Mouse (Mus musculus): Measurements from ENCODE around the gene Nipsnap2. TPM values are rescaled to one million over a fixed set of nuclear protein-coding genes. Genes with fewer than 3 reads are reported as not detected.
"Not testable (repeated sequence)": the region's sequence is repeated elsewhere in the genome, so short reads cannot be mapped to it uniquely, and the experiment has no call there.

Gene Nipsnap2
- 84.1 and 88.4 TPM in 2 replicates for polyA plus RNA-seq (2012; rRNA removed)

DNA sequence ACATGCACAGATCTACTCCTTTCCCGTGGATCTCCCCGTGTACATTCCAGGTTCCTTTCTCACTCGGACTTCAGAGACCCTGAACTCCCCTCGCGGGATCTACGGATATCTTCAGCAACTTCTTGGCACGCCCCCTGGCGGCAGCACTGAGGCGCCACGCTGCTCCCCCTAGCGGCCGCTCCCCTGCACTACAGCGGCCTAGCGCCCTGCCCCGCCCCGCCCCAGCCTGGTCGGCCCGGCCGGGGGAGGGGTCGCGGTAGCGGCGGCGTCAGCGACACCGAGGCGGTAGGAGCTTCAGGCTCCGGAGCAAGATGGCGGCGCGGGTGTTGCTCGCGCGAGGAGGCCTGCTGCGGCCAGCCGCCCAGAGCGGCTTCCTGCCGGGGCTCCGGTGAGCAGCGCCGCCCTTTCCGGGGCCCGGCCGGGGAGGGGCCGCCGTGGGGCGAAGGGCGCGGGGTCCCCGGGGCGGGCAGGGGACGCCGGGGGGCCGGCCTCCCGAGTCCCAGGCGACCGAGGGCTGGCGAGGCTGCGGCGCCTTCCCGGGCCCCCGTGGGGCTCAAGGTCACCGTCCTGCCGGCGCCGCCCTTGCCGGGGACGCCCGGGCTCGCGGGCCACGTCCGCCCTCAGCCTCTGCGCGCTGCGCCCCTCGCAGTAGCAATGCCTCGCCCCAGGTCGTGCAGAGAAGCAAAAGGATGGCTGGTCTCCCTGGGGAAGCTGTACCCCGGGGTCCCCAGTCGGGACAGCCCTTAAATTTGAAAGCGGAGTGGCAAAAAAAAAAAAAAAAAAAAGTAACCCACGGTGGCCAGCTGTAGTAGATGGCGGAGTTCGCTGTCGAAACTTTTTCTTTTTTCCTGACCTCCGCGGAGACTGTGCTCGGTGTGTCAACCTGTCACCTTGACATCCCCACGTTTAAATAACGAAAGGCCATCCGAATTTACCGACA, at the start of gene Nipsnap2:
Nipsnap2 (plus strand) TSS at position 230 of the 940 bp plus-strand sequence.
- Histone ChIP-seq H3K27ac (ENCODE audit: insufficient read depth, low read length) (peak within 1 kb of the TSS; percentile 90), H3K4me1 (ENCODE audit: control insufficient read depth, insufficient read depth, low read length) (peaks cover 2% of the 10 kb centered on the region; the same call in 1 of the 2 replicates), H3K4me3 (ENCODE audit: insufficient read depth, low read length) (peak within 1 kb of the TSS; percentile 96)
- TF ChIP-seq CTCF (IDR thresholded peaks at IDR 0.05; ENCODE audit: extremely low read depth, insufficient read depth, low read length): peak; percentile 95
- peak; percentile 13; the same call in 1 of the 2 replicates for TF ChIP-seq POLR2A (IDR thresholded peaks at IDR 0.05; ENCODE audit: extremely low read depth, insufficient read depth, low read length)

DNA sequence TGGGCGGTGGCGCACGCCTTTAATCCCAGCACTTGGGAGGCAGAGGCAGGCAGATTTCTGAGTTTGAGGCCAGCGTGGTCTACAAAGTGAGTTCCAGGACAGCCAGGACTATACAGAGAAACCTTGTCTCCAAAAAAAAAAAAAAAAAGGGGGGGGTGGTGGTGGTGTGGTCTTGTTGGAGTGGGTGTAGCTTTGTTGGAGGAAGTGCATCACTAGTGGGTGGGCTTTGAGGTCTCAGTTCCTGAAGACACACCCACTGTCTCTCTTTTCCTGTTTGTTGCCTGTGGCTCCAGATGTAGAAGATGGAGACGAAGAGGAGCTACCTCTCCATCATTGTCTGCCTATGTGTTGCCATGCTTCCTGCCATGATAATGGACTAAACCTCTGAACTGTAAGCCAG, 39.7 kb upstream of the Nipsnap2 start:
- not testable (repeated sequence) for H3K4me1 ChIP-seq (ENCODE audit: control insufficient read depth, insufficient read depth, low read length); H3K27ac ChIP-seq (ENCODE audit: insufficient read depth, low read length); H3K4me3 ChIP-seq (ENCODE audit: insufficient read depth, low read length)

DNA sequence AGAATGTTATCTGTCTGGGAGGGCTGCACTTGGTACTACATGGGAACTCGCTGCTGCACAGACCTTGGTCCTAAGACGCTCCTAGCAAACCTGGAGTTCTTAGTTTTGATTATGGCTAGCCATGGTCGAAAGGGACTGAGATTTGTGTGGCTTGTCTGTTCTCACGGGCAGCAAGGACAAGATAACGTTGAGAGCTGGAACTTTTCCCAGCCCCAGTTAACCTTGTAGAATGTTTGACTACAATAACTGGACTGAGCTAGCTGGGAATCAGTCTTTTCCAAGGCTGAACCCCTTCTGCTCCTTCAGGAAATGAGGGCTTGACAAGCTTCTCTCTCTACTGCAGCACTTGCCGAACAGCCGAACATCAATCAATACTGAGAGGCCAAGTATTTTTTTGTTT, 37.2 kb upstream of the Nipsnap2 start:
- Histone ChIP-seq H3K4me1 (ENCODE audit: control insufficient read depth, insufficient read depth, low read length) (no peaks in the 10 kb centered on the region), H3K4me3 (ENCODE audit: insufficient read depth, low read length) (no peak overlapping the region), H3K27ac (ENCODE audit: insufficient read depth, low read length) (no peak overlapping the region)
- TF ChIP-seq POLR2A (IDR thresholded peaks at IDR 0.05; ENCODE audit: extremely low read depth, insufficient read depth, low read length): no peak
- TF ChIP-seq CTCF (IDR thresholded peaks at IDR 0.05; ENCODE audit: extremely low read depth, insufficient read depth, low read length): no peak

DNA sequence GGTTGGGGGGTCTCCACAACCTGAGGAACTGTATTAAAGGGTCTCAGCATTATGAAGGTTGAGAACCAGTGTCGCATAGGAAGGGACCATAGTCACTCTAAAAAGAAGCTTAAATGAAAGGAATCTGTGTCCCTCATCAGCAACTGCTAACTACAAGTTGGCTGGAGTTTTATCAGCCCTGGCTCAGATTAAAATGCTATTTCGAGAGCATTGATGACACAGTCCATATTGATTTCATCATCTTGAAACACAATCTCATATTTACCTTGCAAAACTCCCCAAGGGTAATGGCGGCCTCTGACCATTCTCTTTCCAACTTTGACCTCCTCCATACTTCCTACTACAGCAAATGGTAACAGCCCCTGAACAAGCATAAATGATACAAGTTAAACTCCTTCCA, 34.3 kb upstream of the Nipsnap2 start:
- TF ChIP-seq CTCF (IDR thresholded peaks at IDR 0.05; ENCODE audit: extremely low read depth, insufficient read depth, low read length) (no peak), POLR2A (IDR thresholded peaks at IDR 0.05; ENCODE audit: extremely low read depth, insufficient read depth, low read length) (no peak)
- Histone ChIP-seq H3K4me3 (ENCODE audit: insufficient read depth, low read length) (no peak overlapping the region), H3K4me1 (ENCODE audit: control insufficient read depth, insufficient read depth, low read length) (no peaks in the 10 kb centered on the region), H3K27ac (ENCODE audit: insufficient read depth, low read length) (no peak overlapping the region)

GRCm38 (mm10) chr5:129700506-129700905, 24.4 kb upstream of the Nipsnap2 start:
- Histone ChIP-seq H3K4me3 (ENCODE audit: insufficient read depth, low read length) (no peak overlapping the region), H3K27ac (ENCODE audit: insufficient read depth, low read length) (no peak overlapping the region), H3K4me1 (ENCODE audit: control insufficient read depth, insufficient read depth, low read length) (no peaks in the 10 kb centered on the region)
- TF ChIP-seq CTCF (IDR thresholded peaks at IDR 0.05; ENCODE audit: extremely low read depth, insufficient read depth, low read length): no peak
- no peak for TF ChIP-seq POLR2A (IDR thresholded peaks at IDR 0.05; ENCODE audit: extremely low read depth, insufficient read depth, low read length)

GRCm38 (mm10) chr5:129701706-129702105, 23.2 kb upstream of the Nipsnap2 start:
- H3K4me1 ChIP-seq (ENCODE audit: control insufficient read depth, insufficient read depth, low read length): no peaks in the 10 kb centered on the region
- no peak overlapping the region for H3K27ac ChIP-seq (ENCODE audit: insufficient read depth, low read length)
- H3K4me3 ChIP-seq (ENCODE audit: insufficient read depth, low read length): no peak overlapping the region
- no peak for TF ChIP-seq CTCF (IDR thresholded peaks at IDR 0.05; ENCODE audit: extremely low read depth, insufficient read depth, low read length)
- TF ChIP-seq POLR2A (IDR thresholded peaks at IDR 0.05; ENCODE audit: extremely low read depth, insufficient read depth, low read length): no peak

DNA sequence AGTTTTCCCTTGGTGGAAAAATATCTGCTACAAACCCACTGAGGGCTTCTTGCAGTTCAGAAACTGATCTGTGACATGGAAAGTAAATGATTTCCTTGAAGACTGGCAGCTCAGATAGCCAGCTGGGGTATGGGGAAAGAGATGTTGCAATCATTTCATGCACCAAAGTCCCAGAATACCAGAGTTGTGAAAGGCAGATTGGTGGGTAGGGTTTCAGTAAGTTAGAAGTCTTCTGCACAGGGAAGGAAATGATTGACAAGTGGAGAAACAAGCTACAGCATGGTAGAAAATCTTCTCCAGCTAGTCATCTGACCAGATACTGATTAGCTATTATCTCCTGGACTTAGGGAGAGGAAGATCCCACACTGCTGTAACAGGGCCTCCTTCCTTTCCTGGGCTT, 21.5 kb upstream of the Nipsnap2 start:
- no peak overlapping the region for H3K27ac ChIP-seq (ENCODE audit: insufficient read depth, low read length)
- H3K4me3 ChIP-seq (ENCODE audit: insufficient read depth, low read length): no peak overlapping the region
- TF ChIP-seq POLR2A (IDR thresholded peaks at IDR 0.05; ENCODE audit: extremely low read depth, insufficient read depth, low read length) (no peak), CTCF (IDR thresholded peaks at IDR 0.05; ENCODE audit: extremely low read depth, insufficient read depth, low read length) (no peak)
- H3K4me1 ChIP-seq (ENCODE audit: control insufficient read depth, insufficient read depth, low read length): no peaks in the 10 kb centered on the region

- Histone ChIP-seq H3K4me3 (ENCODE audit: insufficient read depth, low read length) (no peak within 1 kb of the TSS), H3K27ac (ENCODE audit: insufficient read depth, low read length) (no peak within 1 kb of the TSS), H3K4me1 (ENCODE audit: control insufficient read depth, insufficient read depth, low read length) (no peaks in the 10 kb centered on the region)
- no peak for TF ChIP-seq POLR2A (IDR thresholded peaks at IDR 0.05; ENCODE audit: extremely low read depth, insufficient read depth, low read length)
- TF ChIP-seq CTCF (IDR thresholded peaks at IDR 0.05; ENCODE audit: extremely low read depth, insufficient read depth, low read length): no peak
These were observed 16.5 kb upstream of the Nipsnap2 start, which contains the start of gene Sept14 for GRCm38 (mm10) chr5:129708412-129708811. Gene Sept14 (minus strand): TSS chr5:129708512.

DNA sequence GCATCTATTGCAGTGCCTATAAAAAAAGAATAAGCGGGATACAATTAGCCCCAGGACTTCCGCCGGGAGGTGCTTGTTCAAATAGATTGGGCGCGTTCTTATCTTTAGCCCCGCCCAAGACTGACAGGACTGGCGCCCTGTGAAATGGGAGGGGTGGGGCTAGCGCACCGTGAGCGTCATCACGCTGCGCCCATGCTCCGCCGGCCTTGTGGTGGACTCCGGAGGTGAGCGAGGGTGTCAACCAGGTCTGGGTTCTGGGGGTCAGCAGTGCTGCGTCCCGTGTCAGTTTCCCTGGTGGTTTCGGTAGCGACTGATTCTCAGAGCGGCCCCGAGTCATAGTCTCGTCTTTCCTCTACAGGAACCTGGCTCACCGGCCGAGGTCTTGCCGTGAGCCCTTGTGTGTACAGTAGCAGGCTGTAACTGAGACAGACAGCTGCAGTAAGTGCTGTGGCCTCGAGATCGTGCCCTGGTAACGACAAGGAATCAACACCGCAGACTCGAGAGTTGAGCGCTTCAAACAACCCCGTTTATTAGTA, 9.5 kb upstream of the Nipsnap2 start, which contains the start of gene Mrps17:
Mrps17 (plus strand) TSS at position 172 of the 536 bp plus-strand sequence.
- Histone ChIP-seq H3K27ac (ENCODE audit: insufficient read depth, low read length) (no peak within 1 kb of the TSS), H3K4me3 (ENCODE audit: insufficient read depth, low read length) (peak within 1 kb of the TSS; percentile 90), H3K4me1 (ENCODE audit: control insufficient read depth, insufficient read depth, low read length) (no peaks in the 10 kb centered on the region)
- TF ChIP-seq CTCF (IDR thresholded peaks at IDR 0.05; ENCODE audit: extremely low read depth, insufficient read depth, low read length) (no peak), POLR2A (IDR thresholded peaks at IDR 0.05; ENCODE audit: extremely low read depth, insufficient read depth, low read length) (peak; percentile 95)

- H3K4me3 ChIP-seq (ENCODE audit: insufficient read depth, low read length): no peak overlapping the region
- H3K27ac ChIP-seq (ENCODE audit: insufficient read depth, low read length): no peak overlapping the region
- TF ChIP-seq POLR2A (IDR thresholded peaks at IDR 0.05; ENCODE audit: extremely low read depth, insufficient read depth, low read length) (no peak), CTCF (IDR thresholded peaks at IDR 0.05; ENCODE audit: extremely low read depth, insufficient read depth, low read length) (no peak)
- H3K4me1 ChIP-seq (ENCODE audit: control insufficient read depth, insufficient read depth, low read length): no peaks in the 10 kb centered on the region
These were observed 7.8 kb upstream of the Nipsnap2 start for GRCm38 (mm10) chr5:129717016-129717415.
